Mouse (Mus musculus) limb, embryonic 11.5 days (tissue): Measurements from ENCODE around the gene Rhod. TPM values are rescaled to one million over a fixed set of nuclear protein-coding genes. Genes with fewer than 3 reads are reported as not detected.

Source experiments
- ATAC-seq: fragments of 200-750 bp; cut with Nextera tagmentation; 2 replicates; pipeline ENCODE4 v1.8.0; 2017; ENCODE audit warnings: low read depth; ENCODE audit not compliant: insufficient number of reproducible peaks, low FRiP score, low TSS enrichment
- DNase-seq: peaks from one replicate; pipeline ENCODE4 v3.0.0-alpha.2; 2015; ENCODE audit warnings: low spot score
- H3K27ac ChIP-seq: fragments of 300-500 bp; sonication (generic); replicated peaks from 2 replicates; pipeline ENCODE4 v1.5.1; 2014; ENCODE audit warnings: low read depth, mild to moderate bottlenecking, low read length
- H3K27me3 ChIP-seq: fragments of 300-500 bp; sonication (generic); 2 replicates; pipeline ENCODE4 v1.6.1; 2014; ENCODE audit warnings: mild to moderate bottlenecking, low read length, mixed read lengths; ENCODE audit not compliant: control insufficient read depth, insufficient read depth
- H3K36me3 ChIP-seq: fragments of 300-500 bp; sonication (generic); 2 replicates; pipeline ENCODE4 v1.6.1; 2014; ENCODE audit warnings: mild to moderate bottlenecking, low read length, moderate library complexity, mixed read lengths; ENCODE audit not compliant: control insufficient read depth, insufficient read depth
- H3K4me1 ChIP-seq: fragments of 300-500 bp; sonication (generic); 2 replicates; pipeline ENCODE4 v1.6.1; 2014; ENCODE audit warnings: low read length, mixed read lengths; ENCODE audit not compliant: control insufficient read depth, insufficient read depth
- H3K4me2 ChIP-seq: fragments of 300-500 bp; sonication (generic); 2 replicates; pipeline ENCODE4 v1.6.1; 2014; ENCODE audit warnings: low read depth, mild to moderate bottlenecking, moderate library complexity; ENCODE audit not compliant: severe bottlenecking
- H3K4me3 ChIP-seq: fragments of 300-500 bp; sonication (generic); 2 replicates; pipeline ENCODE4 v1.5.1; 2014; ENCODE audit warnings: low read depth, low read length
- H3K9ac ChIP-seq: fragments of 300-500 bp; sonication (generic); 2 replicates; pipeline ENCODE4 v1.6.1; 2014; ENCODE audit warnings: mild to moderate bottlenecking, low read length
- H3K9me3 ChIP-seq: fragments of 300-500 bp; sonication (generic); 2 replicates; pipeline ENCODE4 v1.6.1; 2016; ENCODE audit warnings: low read length; ENCODE audit not compliant: control insufficient read depth
- WGBS: fragments of 180-500 bp; shearing (Covaris S2); extraction: QIAGEN DNeasy Blood & Tissue Kit; methylation state at CpG from one replicate; pipeline ENCODE4 v1.1.7; 2014; 5-methylcytosine and 5-hydroxymethylcytosine counted together
- polyA plus RNA-seq: library from polyadenylated mRNA; unstranded; fragments of >200 nt; fragmentation: Nextera tagmentation; extraction: Ambion mirVana; gene quantifications from 2 replicates; pipeline ENCODE4 v1.2.1, GENCODE M21; 2014

The Rhod gene
- polyA plus RNA-seq, 1 experiment from 2014 or later, result 37.3 TPM

GRCm38 (mm10) chr19:4417713-4418112 is 21.5 kb downstream of the Rhod start:
- Histone ChIP-seq H3K4me2 (no peak overlapping the region), H3K4me3 (no peak overlapping the region), H3K9ac (no peak overlapping the region), H3K27ac (no peak overlapping the region), H3K4me1 (no peaks in the 10 kb centered on the region), H3K27me3 (no peaks in the 10 kb centered on the region), H3K36me3 (no peaks in the 10 kb centered on the region), H3K9me3 (no peaks in the 10 kb centered on the region)
- no peak for ATAC-seq
- no peak for DNase-seq

- WGBS, result 0% methylated on average over 1 of the region's 1 CpGs
These were observed 22.0 kb downstream of the Rhod start for GRCm38 (mm10) chr19:4417183-4417582.

GRCm38 (mm10) chr19:4414631-4415030 is 24.6 kb downstream of the Rhod start:
- Histone ChIP-seq H3K36me3 (no peaks in the 10 kb centered on the region), H3K4me3 (no peak overlapping the region), H3K27me3 (no peaks in the 10 kb centered on the region), H3K9ac (no peak overlapping the region), H3K4me1 (no peaks in the 10 kb centered on the region), H3K4me2 (no peak overlapping the region), H3K9me3 (no peaks in the 10 kb centered on the region), H3K27ac (no peak overlapping the region)
- no peak for DNase-seq
- WGBS, result 70% methylated on average over 1 of the region's 1 CpGs
- ATAC-seq, result no peak

More at GRCm38 (mm10) chr19:4417183-4417582, 22.0 kb downstream of the Rhod start:
- Histone ChIP-seq H3K4me1 (no peaks in the 10 kb centered on the region), H3K27me3 (no peaks in the 10 kb centered on the region), H3K4me3 (no peak overlapping the region), H3K36me3 (no peaks in the 10 kb centered on the region), H3K9ac (no peak overlapping the region), H3K4me2 (no peak overlapping the region), H3K9me3 (no peaks in the 10 kb centered on the region), H3K27ac (no peak overlapping the region)
- ATAC-seq (no peak), DNase-seq (peak; percentile 75)

GRCm38 (mm10) chr19:4409062-4409461 is 30.2 kb downstream of the Rhod start:
- 65% methylated on average over 2 of the region's 2 CpGs for whole genome bisulfite sequencing
- Histone ChIP-seq H3K4me2 (no peak overlapping the region), H3K4me1 (no peaks in the 10 kb centered on the region), H3K27ac (no peak overlapping the region), H3K36me3 (no peaks in the 10 kb centered on the region), H3K9ac (no peak overlapping the region), H3K4me3 (no peak overlapping the region), H3K27me3 (no peaks in the 10 kb centered on the region), H3K9me3 (no peaks in the 10 kb centered on the region)
- ATAC-seq (no peak), DNase-seq (no peak)

- H3K9me3 ChIP-seq, result no peaks in the 10 kb centered on the region
- no peak overlapping the region for H3K9ac ChIP-seq
- H3K27me3 ChIP-seq, result no peaks in the 10 kb centered on the region
- DNase-seq, result no peak
- H3K4me2 ChIP-seq, result no peak overlapping the region
- H3K36me3 ChIP-seq, result no peaks in the 10 kb centered on the region
- 94% methylated on average over 2 of the region's 2 CpGs for WGBS
- H3K4me3 ChIP-seq, result no peak overlapping the region
- no peak for ATAC-seq
- no peaks in the 10 kb centered on the region for H3K4me1 ChIP-seq
- H3K27ac ChIP-seq, result no peak overlapping the region
These were observed 34.4 kb downstream of the Rhod start for GRCm38 (mm10) chr19:4404840-4405239.

GRCm38 (mm10) chr19:4398959-4399358 is 40.3 kb downstream of the Rhod start:
- Histone ChIP-seq H3K27ac (no peak overlapping the region), H3K4me2 (no peak overlapping the region), H3K36me3 (no peaks in the 10 kb centered on the region), H3K9me3 (no peaks in the 10 kb centered on the region), H3K27me3 (no peaks in the 10 kb centered on the region), H3K4me3 (no peak overlapping the region), H3K4me1 (peaks cover 10% of the 10 kb centered on the region; the same call in 1 of the 2 replicates), H3K9ac (no peak overlapping the region)
- 80% methylated on average over 4 of the region's 4 CpGs for WGBS
- ATAC-seq (no peak), DNase-seq (no peak)

GRCm38 (mm10) chr19:4398630-4398948 is 40.6 kb downstream of the Rhod start:
- 26% methylated on average over 8 of the region's 8 CpGs for WGBS
- DNase-seq, result no peak

GRCm38 (mm10) chr19:4397798-4398629 is 41.2 kb downstream of the Rhod start, which contains the start of gene Kdm2a:
TSS of gene Kdm2a (minus strand) at chr19:4398285.
- Histone ChIP-seq H3K4me1 (peaks cover 10% of the 10 kb centered on the region; the same call in 1 of the 2 replicates), H3K4me3 (peak within 1 kb of the TSS; percentile 100), H3K9ac (peak within 1 kb of the TSS; percentile 81), H3K27ac (peak within 1 kb of the TSS; percentile 90), H3K9me3 (no peaks in the 10 kb centered on the region), H3K36me3 (no peaks in the 10 kb centered on the region; the same call in 1 of the 2 replicates), H3K4me2 (peak within 1 kb of the TSS; percentile 79), H3K27me3 (no peaks in the 10 kb centered on the region)
- DNase-seq (peak; percentile 60), ATAC-seq (peak; percentile 6; the same call in 1 of the 2 replicates)
- WGBS, result under 1% methylated on average over 81 of the region's 82 CpGs

More at GRCm38 (mm10) chr19:4398630-4398948, 40.6 kb downstream of the Rhod start:
- Histone ChIP-seq H3K4me1 (peaks cover 10% of the 10 kb centered on the region; the same call in 1 of the 2 replicates), H3K9ac (peak overlapping the region; percentile 81), H3K9me3 (no peaks in the 10 kb centered on the region), H3K27me3 (no peaks in the 10 kb centered on the region), H3K27ac (peak overlapping the region; percentile 90; the same call in 1 of the 2 replicates), H3K36me3 (no peaks in the 10 kb centered on the region; the same call in 1 of the 2 replicates), H3K4me2 (peak overlapping the region; percentile 79), H3K4me3 (peak overlapping the region; percentile 100)
- no peak for ATAC-seq
